Mouse (Mus musculus): ENCODE data around the gene Tgoln1. TPM values are rescaled to one million over a fixed set of nuclear protein-coding genes. Genes with fewer than 3 reads are reported as not detected.

Gene Tgoln1
- total and polyA plus RNA-seq, 3 experiments = 22.6 to 33.6 (median 23.5) TPM

DNA sequence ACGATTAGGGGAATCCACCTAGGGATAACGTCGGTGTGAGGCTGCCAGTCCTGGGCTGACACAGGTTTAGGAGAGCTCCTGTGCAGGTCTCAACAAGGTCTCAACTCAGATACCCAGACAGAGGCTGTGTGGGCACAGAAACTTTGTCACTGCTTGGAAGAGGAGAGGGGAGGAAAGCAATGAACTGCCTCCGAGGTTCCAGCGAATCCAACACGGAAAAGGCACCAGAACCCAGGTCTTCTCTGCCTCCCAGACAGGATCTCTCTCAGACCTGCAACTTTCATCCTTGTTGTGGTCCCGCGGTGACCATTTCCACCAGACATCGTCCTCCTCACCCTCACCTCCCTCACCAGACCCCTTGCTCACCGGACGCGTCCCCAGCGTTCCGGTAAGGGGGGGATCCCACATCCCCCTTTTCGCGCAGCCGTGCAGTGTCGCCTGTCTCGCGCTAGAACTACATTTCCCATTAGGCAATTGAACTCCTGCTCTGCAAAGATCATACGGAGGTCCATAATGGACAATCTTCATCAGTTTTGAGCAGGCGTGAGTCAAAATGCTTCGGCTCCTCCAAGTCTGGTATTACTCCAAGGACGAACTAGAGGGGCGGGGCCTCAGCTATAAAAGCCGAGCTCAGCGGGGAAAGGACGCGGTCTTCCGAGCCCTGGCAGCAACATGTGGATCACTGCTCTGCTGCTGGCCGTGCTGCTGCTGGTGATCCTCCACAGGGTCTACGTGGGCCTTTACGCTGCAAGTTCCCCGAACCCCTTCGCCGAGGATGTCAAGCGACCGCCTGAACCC is 18.6 kb downstream of the Tgoln1 start, which contains the start of the genes Elmod3 and Retsat (continued):
- TF ChIP-seq IRF4 (IDR thresholded peaks at IDR 0.05; ENCODE audit: low read depth, low read length) (peak; percentile 84), CHD2 (IDR thresholded peaks at IDR 0.05; ENCODE audit: low read length) (0 out of 2 replicates have a peak, but pooled peaks have one; percentile 33), UBTF (IDR thresholded peaks at IDR 0.05; ENCODE audit: low read depth, low read length) (0 out of 2 replicates have a peak, but pooled peaks have one; percentile 50), MXI1 (IDR thresholded peaks at IDR 0.05; ENCODE audit: low read depth, low read length) (peak; percentile 77; the same call in 1 of the 2 replicates), MAFK (IDR thresholded peaks at IDR 0.05; ENCODE audit: insufficient replicate concordance, low read length) (0 out of 2 replicates have a peak, but pooled peaks have one; percentile 35)

DNA sequence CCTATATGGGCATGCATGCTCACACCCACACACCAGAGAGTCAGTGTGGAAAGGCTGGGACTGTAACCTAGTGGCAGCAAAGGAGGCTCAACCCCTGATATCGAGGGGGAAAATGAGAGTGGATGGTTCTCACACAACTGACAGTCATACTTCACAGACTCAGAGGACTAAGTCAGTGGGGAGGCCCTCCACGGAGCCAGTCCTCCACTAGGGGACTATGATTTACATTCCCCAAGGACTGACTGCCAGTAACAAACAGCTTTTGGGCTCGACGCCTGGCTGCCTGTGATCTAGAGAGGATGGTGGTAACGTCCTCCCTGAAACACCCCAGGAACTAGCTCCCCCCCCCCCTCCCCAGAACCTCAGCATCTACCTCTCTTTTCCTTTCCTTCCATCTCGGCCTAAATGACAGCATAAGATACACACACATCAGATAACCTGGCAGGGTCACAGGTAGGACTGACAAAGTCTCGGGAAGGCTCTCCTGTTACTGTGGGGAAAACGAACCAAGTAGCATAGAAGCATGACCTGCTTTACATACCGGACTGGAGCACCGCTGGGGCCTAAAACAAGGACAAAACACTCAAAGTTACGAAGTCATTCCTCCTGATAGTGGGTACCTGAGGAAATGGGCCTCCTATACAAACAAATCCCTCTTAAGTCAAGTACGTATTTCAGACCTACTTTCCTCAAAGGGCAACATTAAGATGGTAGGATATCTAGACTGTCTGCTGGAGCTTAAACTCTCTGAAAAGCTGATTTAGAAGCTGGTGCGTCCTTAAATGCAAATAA is 19.5 kb downstream of the Tgoln1 start:
- peak overlapping the region; percentile 72 to 89 (median 81) for H3K4me3 ChIP-seq (replicated peaks in 1 of 3; ENCODE audit: low read depth in 2 of 3, low read length in 2 of 3, poor library complexity in 1 of 3)
- H3K79me2 ChIP-seq (replicated peaks; ENCODE audit: control insufficient read depth, extremely low read depth, insufficient read depth, poor library complexity, severe bottlenecking) = no peaks in the 10 kb centered on the region
- dilution Hi-C loops (cut with MboI; ENCODE audit: extremely low pct_ligation_motif_present, extremely low pct_unique_long_range_greater_than_20kb, low sequenced_read_pairs) = no loop called here
- H3K27me3 ChIP-seq (replicated peaks) = no peaks in the 10 kb centered on the region
- H3K9ac ChIP-seq (ENCODE audit: insufficient read depth, low read depth) = peak overlapping the region; percentile 64
- no peaks in the 10 kb centered on the region for H3K9me3 ChIP-seq (replicated peaks; ENCODE audit: low read length)
- H3K27ac ChIP-seq (ENCODE audit: insufficient read depth, low read depth) = peak overlapping the region; percentile 12; the same call in 1 of the 2 replicates
- TF ChIP-seq MYC (IDR thresholded peaks at IDR 0.05; ENCODE audit: low read depth, low read length) (no peak), USF1 (IDR thresholded peaks at IDR 0.05; ENCODE audit: low read depth, low read length) (no peak), E2F4 (IDR thresholded peaks at IDR 0.05; ENCODE audit: insufficient replicate concordance, low read depth, low read length) (no peak), ETS1 (conservative IDR thresholded peaks at IDR 0.05; ENCODE audit: low read depth, low read length) (no peak), JUN (IDR thresholded peaks at IDR 0.05; ENCODE audit: insufficient read depth, low read depth, low read length) (no peak), RCOR1 (conservative IDR thresholded peaks at IDR 0.05; ENCODE audit: low read depth, low read length) (no peak), NELFE (IDR thresholded peaks at IDR 0.05; ENCODE audit: low read depth, low read length) (no peak), CTCF (conservative IDR thresholded peaks at IDR 0.05 in 1 of 2, IDR thresholded peaks at IDR 0.05 in 1 of 2; ENCODE audit: low read depth in 2 of 2, low read length in 2 of 2) (no peak; a peak in 1 of 4 replicates), MAFK (IDR thresholded peaks at IDR 0.05; ENCODE audit: insufficient replicate concordance, low read length) (no peak), POLR2AphosphoS2 (IDR thresholded peaks at IDR 0.05; ENCODE audit: low read depth, low read length) (no peak), ZKSCAN1 (IDR thresholded peaks at IDR 0.05; ENCODE audit: borderline replicate concordance, low read depth, low read length) (no peak)
- peaks cover 0 to 35% of the 10 kb centered on the region in 2 experiments for H3K36me3 ChIP-seq (replicated peaks in 1 of 2; ENCODE audit: control insufficient read depth in 1 of 2, insufficient read depth in 1 of 2, low read length in 1 of 2)
- peak; percentile 29 for DNase-seq (ENCODE audit: extremely low read depth)
- in situ Hi-C loops (cut with MboI; ENCODE audit: low pct_ligation_motif_present, low pct_unique_long_range_greater_than_20kb, low sequenced_read_pairs) = no loop called here
- H3K4me2 ChIP-seq (ENCODE audit: insufficient read depth, low read depth, poor library complexity, severe bottlenecking) = peak overlapping the region; percentile 89
- H3K4me1 ChIP-seq (ENCODE audit: control insufficient read depth in 1 of 2, insufficient read depth in 2 of 2) = peaks cover 6 to 40% of the 10 kb centered on the region in 2 experiments

All from CH12.LX (cell line).